In the genomic region with DNA sequence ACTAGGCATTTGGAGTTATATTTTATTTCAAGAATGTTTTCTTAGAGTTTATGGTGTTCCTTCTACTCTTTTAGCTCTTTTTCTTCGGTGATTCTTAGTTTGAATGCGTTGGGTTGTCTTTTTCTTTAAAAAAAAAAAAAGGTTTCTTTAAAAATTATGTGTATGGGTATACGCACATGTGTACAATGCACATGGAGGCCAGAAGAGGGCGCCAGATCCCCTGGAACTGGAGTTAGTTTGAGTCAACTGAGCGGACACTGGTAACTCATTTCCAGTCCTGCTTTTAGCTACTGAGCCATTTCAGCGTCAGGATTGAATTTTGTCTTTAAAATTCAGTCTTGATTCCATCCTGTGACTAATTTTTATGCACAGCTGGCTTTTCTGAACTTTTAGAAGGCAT, we compare ENCODE assay signal across 18 mouse cellular contexts.
A peak's percentile ranks its signal among the peaks of the same experiment; 100 is the strongest.
DNase-seq lines count a peak whose midpoint lies in the region; ATAC-seq and TF ChIP-seq lines count a peak whose summit lies in the region.
"Had no signal": no experiment of that assay in that cellular context is flagged by ENCODE, and none has a peak within 500 bp of the region (broad histone marks: within the 10 kb centered on the region; RNA-seq: fewer than 3 reads in every experiment).

No protein-coding gene starts in this region.

- 51% methylated on average over 6 of the region's 6 CpGs for WGBS in liver, embryonic 14.5 days (ENCODE audit: insufficient replicate concordance)
- WGBS in liver, embryonic 12.5 days (ENCODE audit: insufficient replicate concordance), result 53% methylated on average over 6 of the region's 6 CpGs
- 74% methylated on average over 6 of the region's 6 CpGs for WGBS in limb, embryonic 10.5 days

- peak; percentile 15; the same call in 1 of the 2 replicates for TF ChIP-seq CTCF in liver, embryonic 14.5 days (IDR thresholded peaks at IDR 0.05; ENCODE audit: low read depth)
- TF ChIP-seq CTCF in CH12.LX (conservative IDR thresholded peaks at IDR 0.05 in 1 of 2, IDR thresholded peaks at IDR 0.05 in 1 of 2; ENCODE audit: low read depth in 2 of 2, low read length in 2 of 2), result peak; percentile 26 to 30; a peak in 3 of 4 replicates

- TF ChIP-seq POLR2A in CH12.LX (IDR thresholded peaks at IDR 0.05; ENCODE audit: low read depth, low read length), result no peak

- H3K27me3 ChIP-seq in liver, embryonic 14.5 days (ENCODE audit: control insufficient read depth, insufficient read depth, low read length), result no peaks in the 10 kb centered on the region
- no peaks in the 10 kb centered on the region for H3K27me3 ChIP-seq in liver, embryonic 12.5 days (replicated peaks)
- H3K27me3 ChIP-seq in CH12.LX (replicated peaks), result no peaks in the 10 kb centered on the region
- no peaks in the 10 kb centered on the region for H3K27me3 ChIP-seq in limb, embryonic 10.5 days (ENCODE audit: low read depth, poor library complexity, severe bottlenecking)
- H3K27me3 ChIP-seq: forebrain, embryonic 15.5 days; kidney, embryonic 15.5 days had no signal

- TF ChIP-seq EP300 in liver, embryonic 14.5 days (IDR thresholded peaks at IDR 0.05; ENCODE audit: low read depth), result no peak
- no peak for TF ChIP-seq EP300 in CH12.LX (IDR thresholded peaks at IDR 0.05; ENCODE audit: low read length)

- no peak for DNase-seq in liver, embryonic 14.5 days (ENCODE audit: low read depth in 3 of 3, low spot score in 3 of 3)
- peak; percentile 14 for DNase-seq in CH12.LX (ENCODE audit: extremely low read depth)
- DNase-seq in ES-E14 (ENCODE audit: low read depth, low spot score), result peak; percentile 17
- DNase-seq in limb, embryonic 10.5 days (ENCODE audit: low spot score), result peak; percentile 28
- no peak for DNase-seq in adrenal gland, postnatal 25 days
- DNase-seq: adrenal gland, adult 8-10 months; cerebellum, adult 9-10 months; gastrocnemius, postnatal 10 days; heart, postnatal 10 days; lung, postnatal 14 days; retina, postnatal 1 day had no signal

- no peak overlapping the region for H3K9ac ChIP-seq in liver, embryonic 14.5 days (replicated peaks)
- no peak overlapping the region for H3K9ac ChIP-seq in liver, embryonic 12.5 days
- no peak overlapping the region for H3K9ac ChIP-seq in CH12.LX (ENCODE audit: insufficient read depth, low read depth)
- no peak overlapping the region for H3K9ac ChIP-seq in ES-E14 (ENCODE audit: insufficient read depth, low read depth, low read length, poor library complexity, severe bottlenecking)
- H3K9ac ChIP-seq: forebrain, embryonic 15.5 days; kidney, embryonic 15.5 days had no signal

- H3K27ac ChIP-seq in liver, embryonic 14.5 days, result no peak overlapping the region
- no peak overlapping the region for H3K27ac ChIP-seq in liver, embryonic 12.5 days
- H3K27ac ChIP-seq in CH12.LX (ENCODE audit: insufficient read depth, low read depth) (no peak overlapping the region), ES-E14 (ENCODE audit: insufficient read depth, low read depth, low read length, poor library complexity, severe bottlenecking) (no peak overlapping the region)
- no peak overlapping the region for H3K27ac ChIP-seq in limb, embryonic 10.5 days
- H3K27ac ChIP-seq: forebrain, embryonic 15.5 days; kidney, embryonic 15.5 days; left cerebral cortex, adult 2 months had no signal

- H3K36me3 ChIP-seq in liver, embryonic 14.5 days (replicated peaks; ENCODE audit: control insufficient read depth, insufficient read depth, low read depth), result no peaks in the 10 kb centered on the region
- no peaks in the 10 kb centered on the region for H3K36me3 ChIP-seq in liver, embryonic 12.5 days
- H3K36me3 ChIP-seq in CH12.LX (replicated peaks in 1 of 2; ENCODE audit: control insufficient read depth in 1 of 2, insufficient read depth in 1 of 2, low read length in 1 of 2) (no peaks in the 10 kb centered on the region), ES-E14 (ENCODE audit: control insufficient read depth, insufficient read depth, low read length, poor library complexity, severe bottlenecking) (no peaks in the 10 kb centered on the region)
- no peaks in the 10 kb centered on the region for H3K36me3 ChIP-seq in limb, embryonic 10.5 days
- H3K36me3 ChIP-seq: forebrain, embryonic 15.5 days; kidney, embryonic 15.5 days had no signal

- H3K4me2 ChIP-seq in liver, embryonic 14.5 days (ENCODE audit: low read depth), result no peak overlapping the region
- H3K4me2 ChIP-seq in liver, embryonic 12.5 days, result no peak overlapping the region
- no peak overlapping the region for H3K4me2 ChIP-seq in CH12.LX (ENCODE audit: insufficient read depth, low read depth, poor library complexity, severe bottlenecking)
- H3K4me2 ChIP-seq: forebrain, embryonic 15.5 days; kidney, embryonic 15.5 days had no signal

- H3K9me3 ChIP-seq in liver, embryonic 14.5 days (ENCODE audit: control insufficient read depth, low read length), result no peaks in the 10 kb centered on the region
- H3K9me3 ChIP-seq in liver, embryonic 12.5 days (replicated peaks), result no peaks in the 10 kb centered on the region
- H3K9me3 ChIP-seq in CH12.LX (replicated peaks; ENCODE audit: low read length) (no peaks in the 10 kb centered on the region), ES-E14 (ENCODE audit: control insufficient read depth, insufficient read depth, low read depth, low read length) (no peaks in the 10 kb centered on the region)
- no peaks in the 10 kb centered on the region for H3K9me3 ChIP-seq in limb, embryonic 10.5 days (replicated peaks)
- H3K9me3 ChIP-seq: forebrain, embryonic 15.5 days; kidney, embryonic 15.5 days had no signal

- in situ Hi-C loops in CH12.LX (cut with MboI; ENCODE audit: low pct_ligation_motif_present, low pct_unique_long_range_greater_than_20kb, low sequenced_read_pairs) (no loop called here), ES-E14 (cut with MboI; ENCODE audit: low sequenced_read_pairs in 2 of 2, unreplicated experiment in 2 of 2) (no loop called here)

- no peak for ATAC-seq in liver, embryonic 14.5 days (ENCODE audit: insufficient read depth)
- no peak for ATAC-seq in liver, embryonic 12.5 days
- no peak for ATAC-seq in frontal cortex, adult (ENCODE audit: low TSS enrichment)
- ATAC-seq: forebrain, embryonic 15.5 days; hindbrain, embryonic 16.5 days had no signal

- peak; percentile 14 for TF ChIP-seq RAD21 in CH12.LX (IDR thresholded peaks at IDR 0.05; ENCODE audit: low read depth, low read length)

- no peak overlapping the region for H3K4me3 ChIP-seq in liver, embryonic 14.5 days (ENCODE audit: insufficient read depth in 1 of 2, low read depth in 2 of 2, low read length in 2 of 2)
- H3K4me3 ChIP-seq in liver, embryonic 12.5 days, result no peak overlapping the region
- H3K4me3 ChIP-seq in CH12.LX (replicated peaks in 1 of 3; ENCODE audit: low read depth in 2 of 3, low read length in 2 of 3, poor library complexity in 1 of 3), result no peak overlapping the region
- H3K4me3 ChIP-seq in ES-E14 (ENCODE audit: insufficient read depth in 1 of 2, low read depth in 1 of 2, low read length in 2 of 2, poor library complexity in 1 of 2, severe bottlenecking in 1 of 2), result no peak overlapping the region
- H3K4me3 ChIP-seq in limb, embryonic 10.5 days, result no peak overlapping the region
- H3K4me3 ChIP-seq: erythroblast, embryonic 14.5 days; forebrain, embryonic 15.5 days; kidney, embryonic 15.5 days; left cerebral cortex, adult 2 months had no signal

- dilution Hi-C loops in CH12.LX (cut with MboI; ENCODE audit: extremely low pct_ligation_motif_present, extremely low pct_unique_long_range_greater_than_20kb, low sequenced_read_pairs), result no loop called here

- H3K79me2 ChIP-seq in CH12.LX (replicated peaks; ENCODE audit: control insufficient read depth, extremely low read depth, insufficient read depth, poor library complexity, severe bottlenecking), result no peaks in the 10 kb centered on the region

- H3K4me1 ChIP-seq in liver, embryonic 14.5 days (replicated peaks; ENCODE audit: control insufficient read depth in 2 of 2, insufficient read depth in 2 of 2, low read length in 1 of 2), result no peaks in the 10 kb centered on the region
- no peaks in the 10 kb centered on the region for H3K4me1 ChIP-seq in liver, embryonic 12.5 days
- H3K4me1 ChIP-seq in CH12.LX (ENCODE audit: control insufficient read depth in 1 of 2, insufficient read depth in 2 of 2), result peaks cover 0 to 9% of the 10 kb centered on the region in 2 experiments; a peak in 2 of 4 replicates
- H3K4me1 ChIP-seq in ES-E14 (ENCODE audit: control insufficient read depth in 2 of 2, insufficient read depth in 2 of 2, low read length in 2 of 2, poor library complexity in 1 of 2), result no peaks in the 10 kb centered on the region
- no peaks in the 10 kb centered on the region for H3K4me1 ChIP-seq in limb, embryonic 10.5 days
- H3K4me1 ChIP-seq: forebrain, embryonic 15.5 days; kidney, embryonic 15.5 days had no signal

TF ChIP-seq in CH12.LX, 34 proteins besides CTCF, POLR2A, EP300 and RAD21 (continues in another document):
- TF ChIP-seq JUN (IDR thresholded peaks at IDR 0.05; ENCODE audit: insufficient read depth, low read depth, low read length) (no peak), GABPA (IDR thresholded peaks at IDR 0.05; ENCODE audit: insufficient replicate concordance, low read depth, low read length) (no peak), MYC (IDR thresholded peaks at IDR 0.05; ENCODE audit: low read depth, low read length) (no peak), PAX5 (IDR thresholded peaks at IDR 0.05; ENCODE audit: low read length) (no peak), BHLHE40 (IDR thresholded peaks at IDR 0.05; ENCODE audit: low read depth, low read length) (no peak), MAZ (IDR thresholded peaks at IDR 0.05; ENCODE audit: low read depth, low read length) (no peak), ZNF384 (IDR thresholded peaks at IDR 0.05; ENCODE audit: low read depth, low read length) (no peak), JUND (conservative IDR thresholded peaks at IDR 0.05; ENCODE audit: low read depth, low read length) (no peak), NRF1 (IDR thresholded peaks at IDR 0.05; ENCODE audit: low read depth, low read length) (no peak), TBP (conservative IDR thresholded peaks at IDR 0.05; ENCODE audit: low read depth, low read length) (no peak)

TF ChIP-seq in ES-E14, 5 proteins besides CTCF, POLR2A, EP300 and RAD21:
- peak; percentile 69 for TF ChIP-seq ZNF384 (IDR thresholded peaks at IDR 0.05; ENCODE audit: low read depth, low read length)
- TF ChIP-seq HCFC1 (IDR thresholded peaks at IDR 0.05; ENCODE audit: borderline replicate concordance, insufficient read depth, low read length), result no peak

Comparison
In these comparisons a context has a peak if more than half of its experiments do, and no peak if none do; other contexts are left out.
1. DNase-seq: peak in CH12.LX (single experiment), ES-E14 (single experiment) and limb, embryonic 10.5 days (single experiment); none in liver, embryonic 14.5 days (0 of 3) and adrenal gland, postnatal 25 days (single experiment).